Mouse (Mus musculus): ENCODE data around the gene Gls2. TPM values are rescaled to one million over a fixed set of nuclear protein-coding genes. Genes with fewer than 3 reads are reported as not detected.
"Not testable (repeated sequence)": the region's sequence is repeated elsewhere in the genome, so short reads cannot be mapped to it uniquely, and the experiment has no call there.

Gls2 gene
- polyA plus RNA-seq, 1 experiment from 2014 or later, result 1.6 TPM

- CTCF ChIA-PET, result interaction anchor here (0.5 to 4.7 kb wide), 5 partner anchors 14 to 72 kb away, joined by 3 to 14 read pairs (median 6); no protein-coding TSS in a partner anchor
- ATAC-seq (no peak), DNase-seq (ENCODE audit: low read depth, low spot score) (no peak)
- POLR2A ChIA-PET, result interaction anchor here (1.0 kb wide), 1 partner anchor 17 kb away, joined by 4 read pairs; the partner anchor contains the start of gene Gls2
- TF ChIP-seq CTCF (IDR thresholded peaks at IDR 0.05), result no peak
- peaks cover 7% of the 10 kb centered on the region for H3K27me3 ChIP-seq
- in situ Hi-C loops (cut with MboI; ENCODE audit: low pct_unique_long_range_greater_than_20kb), result loop anchor here (5.0 to 10.0 kb wide), 2 partner anchors 70 to 233 kb away; no protein-coding TSS in a partner anchor
These were observed 17.9 kb downstream of the Gls2 start for GRCm38 (mm10) chr10:128212148-128212547.

DNA sequence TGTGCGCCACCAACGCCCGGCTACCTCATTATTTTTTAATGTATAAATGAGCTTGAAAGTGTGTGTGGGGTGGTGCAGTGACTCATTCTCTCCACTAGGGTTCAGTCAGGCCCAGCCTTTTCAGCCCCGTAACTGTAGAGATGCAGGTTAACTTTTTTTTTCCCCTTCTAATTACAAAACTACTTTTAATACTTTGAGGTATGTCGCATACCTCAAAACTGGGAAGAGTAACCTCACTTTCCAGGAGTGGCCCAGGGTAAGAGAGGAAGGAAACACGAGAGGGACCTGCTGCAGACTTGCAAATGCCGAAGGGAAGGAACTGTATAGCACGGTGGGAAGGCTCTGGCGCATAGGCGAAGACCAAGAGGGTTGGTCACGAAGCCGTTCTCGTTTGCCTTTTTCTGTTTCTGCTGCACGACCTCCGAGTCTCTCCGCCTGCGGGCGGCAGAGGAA, 18.6 kb downstream of the Gls2 start:
- no peak for DNase-seq (ENCODE audit: low read depth, low spot score)
- peak; percentile 45 for ATAC-seq
- in situ Hi-C loops (cut with MboI; ENCODE audit: low pct_unique_long_range_greater_than_20kb), result loop anchor here (5.0 to 10.0 kb wide), 2 partner anchors 69 to 232 kb away; no protein-coding TSS in a partner anchor
- H3K27me3 ChIP-seq, result peaks cover 7% of the 10 kb centered on the region
- ChIA-PET CTCF (interaction anchor here (0.5 to 4.7 kb wide), 6 partner anchors 13 to 71 kb away, joined by 3 to 14 read pairs (median 5); no protein-coding TSS in a partner anchor), POLR2A (no interaction called here)
- TF ChIP-seq CTCF (IDR thresholded peaks at IDR 0.05), result peak; percentile 79

DNA sequence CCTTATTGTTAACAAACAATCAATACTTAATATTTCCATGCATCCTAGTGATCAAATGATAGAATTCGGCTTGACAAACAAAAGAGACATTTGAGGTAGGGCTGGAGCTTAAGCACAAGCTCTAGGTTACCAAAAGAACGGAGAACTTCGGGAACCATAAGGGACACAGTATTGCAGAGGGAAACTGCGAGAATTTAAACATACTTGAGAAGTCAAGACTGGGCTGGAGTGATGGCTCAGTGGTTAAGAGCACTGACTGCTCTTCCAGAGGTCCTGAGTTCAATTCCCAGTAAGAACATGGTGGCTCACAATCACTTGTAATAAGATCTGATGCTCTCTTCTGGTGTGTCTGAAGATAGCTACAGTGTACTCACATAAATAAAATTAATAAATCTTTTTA, 19.9 kb downstream of the Gls2 start:
- in situ Hi-C loops (cut with MboI; ENCODE audit: low pct_unique_long_range_greater_than_20kb), result loop anchor here (5.0 to 10.0 kb wide), 2 partner anchors 68 to 231 kb away; no protein-coding TSS in a partner anchor
- CTCF ChIA-PET, result interaction anchor here (0.9 to 4.7 kb wide), 6 partner anchors 14 to 70 kb away, joined by 3 to 14 read pairs (median 5); no protein-coding TSS in a partner anchor
- H3K27me3 ChIP-seq; POLR2A ChIA-PET; DNase-seq (ENCODE audit: low read depth, low spot score); ATAC-seq: not testable (repeated sequence)

DNA sequence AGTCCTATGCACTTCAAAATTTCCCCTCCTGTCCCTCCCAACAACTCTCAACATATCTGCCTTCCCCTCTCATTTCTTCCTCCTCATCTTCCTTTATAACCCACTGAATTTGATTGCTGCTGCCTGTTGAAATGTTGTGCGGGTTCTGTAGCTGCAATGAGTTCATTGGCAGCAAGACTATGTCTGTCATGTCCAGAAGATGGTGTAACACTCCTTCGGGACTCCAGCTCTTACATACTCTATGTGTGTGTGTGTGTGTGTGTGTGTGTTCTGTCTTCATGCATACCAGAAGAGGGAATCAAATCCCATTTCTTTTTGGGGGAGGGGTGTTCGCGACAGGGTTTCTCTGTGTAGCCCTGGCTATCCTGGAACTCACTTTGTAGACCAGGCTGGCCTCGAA, 20.7 kb downstream of the Gls2 start:
- ChIA-PET CTCF (interaction anchor here (0.8 to 1.9 kb wide), 3 partner anchors 16 to 57 kb away, joined by 3 to 6 read pairs (median 3); no protein-coding TSS in a partner anchor), POLR2A (interaction anchor here (0.6 kb wide), 2 partner anchors 14 to 176 kb away, joined by 3 to 6 read pairs; no protein-coding TSS in a partner anchor)
- no peak for DNase-seq (ENCODE audit: low read depth, low spot score)
- ATAC-seq, result no peak
- no peak for TF ChIP-seq CTCF (IDR thresholded peaks at IDR 0.05)
- H3K27me3 ChIP-seq, result peaks cover 7% of the 10 kb centered on the region
- in situ Hi-C loops (cut with MboI; ENCODE audit: low pct_unique_long_range_greater_than_20kb), result loop anchor here (5.0 to 10.0 kb wide), 2 partner anchors 67 to 230 kb away; no protein-coding TSS in a partner anchor

DNA sequence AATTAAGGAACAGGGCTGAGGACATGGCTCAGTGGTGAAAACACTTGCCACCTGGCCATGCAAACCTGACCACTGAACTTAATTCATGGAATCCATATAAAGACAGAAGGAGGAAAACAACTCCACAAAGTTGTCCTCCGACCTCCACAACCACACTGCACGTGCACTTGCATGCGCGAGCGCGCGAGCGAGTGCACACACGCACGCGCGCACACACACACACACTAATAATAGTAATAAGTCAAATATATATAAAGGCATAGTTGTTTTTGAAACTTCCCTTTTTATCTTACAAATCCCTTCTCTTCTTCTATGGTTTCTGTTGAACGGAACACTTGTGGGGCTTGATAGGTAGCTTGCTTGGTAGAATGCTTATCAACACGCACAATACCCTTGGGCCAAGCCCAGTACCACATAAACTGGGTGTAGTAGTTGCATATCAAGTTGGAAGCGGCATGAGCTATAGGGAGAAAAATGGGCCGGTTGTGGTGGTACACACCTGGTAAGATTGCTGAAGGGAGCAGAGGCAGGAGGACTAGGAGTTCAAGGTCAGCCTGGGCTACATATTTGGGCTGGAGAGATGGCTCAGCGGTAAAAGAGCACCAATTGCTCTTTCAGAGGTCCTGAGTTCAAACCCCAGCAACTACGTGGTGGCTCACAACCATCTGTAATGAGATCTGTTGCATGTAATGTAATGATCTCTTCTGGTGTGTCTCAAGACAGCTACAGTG, 24.3 kb downstream of the Gls2 start:
- POLR2A ChIA-PET, result no interaction called here
- in situ Hi-C loops (cut with MboI; ENCODE audit: low pct_unique_long_range_greater_than_20kb), result loop anchor here (10.0 kb wide), 1 partner anchor 226 kb away; no protein-coding TSS in a partner anchor
- peaks cover 4% of the 10 kb centered on the region for H3K27me3 ChIP-seq
- no peak for TF ChIP-seq CTCF (IDR thresholded peaks at IDR 0.05)
- no peak for ATAC-seq
- CTCF ChIA-PET, result interaction anchor here (2.1 kb wide), 1 partner anchor 14 kb away, joined by 5 read pairs; no protein-coding TSS in a partner anchor
- DNase-seq (ENCODE audit: low read depth, low spot score), result no peak

- DNase-seq (ENCODE audit: low read depth, low spot score) (no peak), ATAC-seq (no peak)
- POLR2A ChIA-PET, result interaction anchor here (0.7 kb wide), 1 partner anchor 9 kb away, joined by 3 read pairs; no protein-coding TSS in a partner anchor
- CTCF ChIA-PET, result interaction anchor here (0.6 to 1.3 kb wide), 2 partner anchors 13 to 62 kb away, joined by 3 read pairs; no protein-coding TSS in a partner anchor
- in situ Hi-C loops (cut with MboI; ENCODE audit: low pct_unique_long_range_greater_than_20kb), result no loop called here
- H3K27me3 ChIP-seq, result no peaks in the 10 kb centered on the region
- TF ChIP-seq CTCF (IDR thresholded peaks at IDR 0.05), result no peak
These were observed 27.5 kb downstream of the Gls2 start for GRCm38 (mm10) chr10:128221533-128222286.

DNA sequence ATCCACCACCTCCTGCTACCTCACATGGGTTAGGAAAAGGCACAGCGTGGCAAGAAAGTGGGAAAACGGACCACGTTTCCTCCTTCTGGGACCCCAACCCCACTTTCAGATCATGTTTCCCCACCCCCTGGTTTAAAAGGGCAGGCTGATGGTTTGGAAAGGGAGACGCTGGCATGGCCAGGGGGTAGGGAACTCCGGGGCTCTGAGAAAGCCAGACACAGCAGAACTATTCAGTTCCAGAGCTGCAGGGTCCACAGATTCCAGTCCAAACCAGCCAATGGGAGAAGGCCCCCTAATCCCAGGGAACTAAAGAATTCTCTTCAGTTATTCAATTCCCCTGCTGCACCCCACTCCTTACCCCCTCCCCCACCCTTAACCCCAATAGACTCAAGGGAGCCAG, 30.8 kb downstream of the Gls2 start:
- ChIA-PET CTCF (no interaction called here), POLR2A (no interaction called here)
- DNase-seq (ENCODE audit: low read depth, low spot score) (no peak), ATAC-seq (no peak)
- no peak for TF ChIP-seq CTCF (IDR thresholded peaks at IDR 0.05)
- in situ Hi-C loops (cut with MboI; ENCODE audit: low pct_unique_long_range_greater_than_20kb), result no loop called here
- H3K27me3 ChIP-seq, result no peaks in the 10 kb centered on the region

- no peak for TF ChIP-seq CTCF (IDR thresholded peaks at IDR 0.05)
- ChIA-PET CTCF (no interaction called here), POLR2A (no interaction called here)
- in situ Hi-C loops (cut with MboI; ENCODE audit: low pct_unique_long_range_greater_than_20kb), result no loop called here
- DNase-seq (ENCODE audit: low read depth, low spot score) (no peak), ATAC-seq (no peak)
- no peaks in the 10 kb centered on the region for H3K27me3 ChIP-seq
These were observed 31.3 kb downstream of the Gls2 start, which contains the start of gene Mip for GRCm38 (mm10) chr10:128225538-128225937. TSS of gene Mip (plus strand) at chr10:128225838.

DNA sequence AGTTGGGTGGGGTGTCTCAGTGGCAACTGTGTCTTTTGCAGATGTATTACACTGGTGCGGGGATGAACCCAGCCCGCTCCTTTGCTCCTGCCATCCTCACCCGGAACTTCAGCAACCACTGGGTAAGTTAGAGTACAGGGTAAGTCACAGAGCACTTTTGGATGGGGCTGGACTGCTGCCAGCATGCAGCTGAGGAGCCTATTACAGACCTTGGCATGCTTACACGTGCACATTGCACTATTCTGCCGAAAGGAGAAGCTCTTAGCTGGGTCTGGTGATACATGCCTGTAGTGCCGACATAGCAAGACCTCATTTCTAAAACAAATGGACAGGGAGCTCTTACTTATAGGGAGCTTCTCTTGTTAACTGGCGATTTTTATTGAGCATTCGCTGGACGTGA, 33.3 kb downstream of the Gls2 start:
- ChIA-PET CTCF (interaction anchor here (1.1 kb wide), 1 partner anchor 41 kb away, joined by 4 read pairs; no protein-coding TSS in a partner anchor), POLR2A (interaction anchor here (0.8 kb wide), 2 partner anchors 43 to 52 kb away, joined by 3 read pairs; partner anchors contain the start of gene Stat2)

DNA sequence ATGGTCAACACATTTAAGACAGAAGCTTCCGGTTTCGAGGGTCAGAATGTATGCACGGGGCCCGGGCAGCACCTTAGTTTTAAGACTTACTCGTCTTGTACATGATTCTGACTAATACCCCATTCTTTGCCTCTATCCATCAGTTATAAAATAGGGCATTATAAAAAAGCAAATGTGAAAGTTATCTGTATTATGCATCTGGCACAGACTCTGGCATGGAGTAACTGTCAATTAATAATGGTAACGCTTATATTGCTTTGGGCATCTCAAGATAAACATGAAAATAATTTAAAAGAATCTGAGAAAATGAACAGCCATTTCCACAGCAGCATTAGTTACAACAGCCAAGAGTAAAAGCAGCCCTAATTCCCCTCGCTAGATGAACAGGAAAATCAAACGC, 33.8 kb downstream of the Gls2 start:
- POLR2A ChIA-PET, result interaction anchor here (0.8 kb wide), 2 partner anchors 42 to 52 kb away, joined by 3 read pairs; partner anchors contain the start of gene Stat2
- ATAC-seq, result no peak
- CTCF ChIA-PET, result interaction anchor here (1.1 kb wide), 1 partner anchor 42 kb away, joined by 4 read pairs; no protein-coding TSS in a partner anchor

More for the DNA sequence above, 33.3 kb downstream of the Gls2 start:
- no peak for TF ChIP-seq CTCF (IDR thresholded peaks at IDR 0.05)
- no peaks in the 10 kb centered on the region for H3K27me3 ChIP-seq
- in situ Hi-C loops (cut with MboI; ENCODE audit: low pct_unique_long_range_greater_than_20kb), result no loop called here
- DNase-seq (ENCODE audit: low read depth, low spot score) (no peak), ATAC-seq (no peak)

More for the DNA sequence above, 33.8 kb downstream of the Gls2 start:
- no peak for TF ChIP-seq CTCF (IDR thresholded peaks at IDR 0.05)
- H3K27me3 ChIP-seq, result no peaks in the 10 kb centered on the region
- no peak for DNase-seq (ENCODE audit: low read depth, low spot score)
- in situ Hi-C loops (cut with MboI; ENCODE audit: low pct_unique_long_range_greater_than_20kb), result no loop called here

Data from Patski (cell line).